Mouse (Mus musculus) C2C12 (cell line): ENCODE data around the gene Mbd5. TPM values are rescaled to one million over a fixed set of nuclear protein-coding genes. Genes with fewer than 3 reads are reported as not detected.
"Not testable (repeated sequence)": the region's sequence is repeated elsewhere in the genome, so short reads cannot be mapped to it uniquely, and the experiment has no call there.

Source experiments
- H3K27me3 ChIP-seq: one replicate; pipeline ENCODE4 v1.6.1; 2011; ENCODE audit not compliant: control insufficient read depth, insufficient read depth, insufficient read length
- H3K36me3 ChIP-seq: one replicate; pipeline ENCODE4 v1.6.1; 2011; ENCODE audit not compliant: control insufficient read depth, insufficient read depth
- H3K4me3 ChIP-seq: one replicate; pipeline ENCODE4 v1.5.1; 2011; ENCODE audit warnings: mild to moderate bottlenecking, control low read depth; ENCODE audit not compliant: poor library complexity, insufficient read depth, severe bottlenecking
- H3K79me2 ChIP-seq: one replicate; pipeline ENCODE4 v1.6.1; 2011; ENCODE audit not compliant: control insufficient read depth, insufficient read depth
- H3K79me3 ChIP-seq: one replicate; pipeline ENCODE4 v1.6.1; 2011; ENCODE audit warnings: low read depth, control low read depth
- H3ac ChIP-seq: one replicate; pipeline ENCODE3; 2011; ENCODE audit warnings: low read depth; ENCODE audit not compliant: control insufficient read depth, insufficient read length
- CEBPB ChIP-seq: IDR thresholded peaks from one replicate; pipeline ENCODE4 v1.6.1; 2011; ENCODE audit warnings: low read depth, mild to moderate bottlenecking, control low read depth, moderate library complexity
- CTCF ChIP-seq: IDR thresholded peaks from one replicate; pipeline ENCODE4 v1.5.1; 2011; ENCODE audit not compliant: control insufficient read depth, insufficient read depth, insufficient read length
- FOSL1 ChIP-seq: IDR thresholded peaks from one replicate; pipeline ENCODE4 v1.8.0; 2011; ENCODE audit warnings: mild to moderate bottlenecking, low read length; ENCODE audit not compliant: poor library complexity, insufficient read depth, severe bottlenecking
- MAX ChIP-seq: IDR thresholded peaks from one replicate; pipeline ENCODE4 v1.6.1; 2011; ENCODE audit warnings: mild to moderate bottlenecking, control low read depth
- MYOD1 ChIP-seq: IDR thresholded peaks from one replicate; pipeline ENCODE4 v1.6.1; 2011; ENCODE audit warnings: low read depth; ENCODE audit not compliant: control insufficient read depth, insufficient read length
- MYOG ChIP-seq: IDR thresholded peaks from one replicate; pipeline ENCODE4 v1.6.1; 2011; ENCODE audit not compliant: control insufficient read depth, insufficient read length; ENCODE audit errors: extremely low read depth
- USF1 ChIP-seq: IDR thresholded peaks from one replicate; pipeline ENCODE4 v1.6.1; 2011; ENCODE audit warnings: low read depth, mild to moderate bottlenecking, control low read depth, moderate library complexity
- polyA plus RNA-seq: library from polyadenylated mRNA; unstranded; fragments of >200 nt; fragmentation: generic; extraction: Trizol; gene quantifications from one replicate; pipeline ENCODE4 v1.2.1, GENCODE M21; 2012; ENCODE audit warnings: missing spikeins

The Mbd5 gene
- polyA plus RNA-seq, 1 experiment: 3.8 TPM

- H3K79me3 ChIP-seq: no peaks in the 10 kb centered on the region
- no peaks in the 10 kb centered on the region for H3K27me3 ChIP-seq
- no peak overlapping the region for H3ac ChIP-seq
- H3K79me2 ChIP-seq: no peaks in the 10 kb centered on the region
- peaks cover 10% of the 10 kb centered on the region for H3K36me3 ChIP-seq
- TF ChIP-seq MYOD1 (no peak), MYOG (no peak), USF1 (no peak), FOSL1 (no peak), CTCF (no peak), CEBPB (no peak), MAX (no peak)
- H3K4me3 ChIP-seq: no peak overlapping the region
Measured at GRCm38 (mm10) chr2:49169766-49170165, 220.5 kb downstream of the Mbd5 start.

GRCm38 (mm10) chr2:49177015-49177414, 227.7 kb downstream of the Mbd5 start:
- Histone ChIP-seq H3K79me2 (no peaks in the 10 kb centered on the region), H3K4me3 (no peak overlapping the region), H3ac (no peak overlapping the region), H3K79me3 (no peaks in the 10 kb centered on the region), H3K27me3 (no peaks in the 10 kb centered on the region), H3K36me3 (peaks cover 8% of the 10 kb centered on the region)
- TF ChIP-seq USF1 (no peak), MYOG (no peak)

- no peak for TF ChIP-seq USF1
- TF ChIP-seq MAX: no peak
- no peak for TF ChIP-seq MYOG
- TF ChIP-seq FOSL1: no peak
- TF ChIP-seq CTCF: no peak
- no peak for TF ChIP-seq CEBPB
- no peak for TF ChIP-seq MYOD1
- no peak overlapping the region for H3ac ChIP-seq
- no peaks in the 10 kb centered on the region for H3K36me3 ChIP-seq
- no peak overlapping the region for H3K4me3 ChIP-seq
- no peaks in the 10 kb centered on the region for H3K79me2 ChIP-seq
- no peaks in the 10 kb centered on the region for H3K79me3 ChIP-seq
- H3K27me3 ChIP-seq: no peaks in the 10 kb centered on the region
Measured at GRCm38 (mm10) chr2:49190984-49191383, 241.7 kb downstream of the Mbd5 start.

- Histone ChIP-seq H3K36me3 (no peaks in the 10 kb centered on the region), H3K4me3 (no peak overlapping the region), H3ac (no peak overlapping the region), H3K79me3 (no peaks in the 10 kb centered on the region), H3K79me2 (no peaks in the 10 kb centered on the region), H3K27me3 (no peaks in the 10 kb centered on the region)
- TF ChIP-seq USF1: no peak
- TF ChIP-seq CTCF: no peak
- TF ChIP-seq MYOD1: no peak
- no peak for TF ChIP-seq CEBPB
- no peak for TF ChIP-seq MAX
- no peak for TF ChIP-seq MYOG
- TF ChIP-seq FOSL1: no peak
Measured at GRCm38 (mm10) chr2:49191695-49192094, 242.4 kb downstream of the Mbd5 start.

- Histone ChIP-seq H3ac (no peak overlapping the region), H3K79me3 (no peaks in the 10 kb centered on the region), H3K36me3 (no peaks in the 10 kb centered on the region), H3K27me3 (no peaks in the 10 kb centered on the region), H3K4me3 (no peak overlapping the region), H3K79me2 (no peaks in the 10 kb centered on the region)
- TF ChIP-seq MYOD1 (no peak), CEBPB (no peak), MYOG (no peak), FOSL1 (no peak), MAX (no peak), USF1 (no peak), CTCF (no peak)
Measured at GRCm38 (mm10) chr2:49204081-49204480, 254.8 kb downstream of the Mbd5 start.

GRCm38 (mm10) chr2:49205692-49206091, 256.4 kb downstream of the Mbd5 start:
- not testable (repeated sequence) for H3K79me2 ChIP-seq, H3ac ChIP-seq, H3K79me3 ChIP-seq, H3K27me3 ChIP-seq, H3K36me3 ChIP-seq, H3K4me3 ChIP-seq
